Mouse (Mus musculus): ENCODE data around the gene Fndc5. TPM values are rescaled to one million over a fixed set of nuclear protein-coding genes. Genes with fewer than 3 reads are reported as not detected.

The Fndc5 gene
- polyA plus RNA-seq, 1 experiment, result not detected

- Histone ChIP-seq H3K4me1 (peaks cover 63% of the 10 kb centered on the region), H3K36me3 (replicated peaks; ENCODE audit: low read length) (no peaks in the 10 kb centered on the region), H3K9me3 (no peaks in the 10 kb centered on the region), H3K27me3 (replicated peaks) (peaks cover 83% of the 10 kb centered on the region), H3K4me3 (replicated peaks) (no peak overlapping the region)
- TF ChIP-seq FLI1 (IDR thresholded peaks at IDR 0.05; ENCODE audit: low read length), result no peak
- no peak for TF ChIP-seq GATA1 (IDR thresholded peaks at IDR 0.05; ENCODE audit: borderline replicate concordance, low read length)
Measured at GRCm38 (mm10) chr4:129135637-129136036, 1.2 kb upstream of the Fndc5 start.

GRCm38 (mm10) chr4:129136189-129136578, 615 bp upstream of the Fndc5 start:
- Histone ChIP-seq H3K36me3 (replicated peaks; ENCODE audit: low read length) (no peaks in the 10 kb centered on the region), H3K4me1 (peaks cover 63% of the 10 kb centered on the region), H3K4me3 (replicated peaks) (peak overlapping the region; percentile 85), H3K9me3 (no peaks in the 10 kb centered on the region), H3K27me3 (replicated peaks) (peaks cover 85% of the 10 kb centered on the region)
- TF ChIP-seq GATA1 (IDR thresholded peaks at IDR 0.05; ENCODE audit: borderline replicate concordance, low read length), result no peak
- no peak for TF ChIP-seq FLI1 (IDR thresholded peaks at IDR 0.05; ENCODE audit: low read length)

GRCm38 (mm10) chr4:129137392-129138321, 858 bp downstream of the Fndc5 start:
- Histone ChIP-seq H3K27me3 (replicated peaks) (peaks cover 77% of the 10 kb centered on the region), H3K4me1 (peaks cover 71% of the 10 kb centered on the region)

GRCm38 (mm10) chr4:129139642-129140041, 2.8 kb downstream of the Fndc5 start:
- Histone ChIP-seq H3K4me1 (peaks cover 84% of the 10 kb centered on the region), H3K4me3 (replicated peaks) (no peak overlapping the region)

More at GRCm38 (mm10) chr4:129137392-129138321, 858 bp downstream of the Fndc5 start:
- H3K4me3 ChIP-seq (replicated peaks), result peak overlapping the region; percentile 85
- H3K9me3 ChIP-seq, result no peaks in the 10 kb centered on the region
- TF ChIP-seq GATA1 (IDR thresholded peaks at IDR 0.05; ENCODE audit: borderline replicate concordance, low read length) (no peak), FLI1 (IDR thresholded peaks at IDR 0.05; ENCODE audit: low read length) (no peak)
- H3K36me3 ChIP-seq (replicated peaks; ENCODE audit: low read length), result no peaks in the 10 kb centered on the region

GRCm38 (mm10) chr4:129140808-129141207, 4.0 kb downstream of the Fndc5 start:
- TF ChIP-seq FLI1 (IDR thresholded peaks at IDR 0.05; ENCODE audit: low read length) (no peak), GATA1 (IDR thresholded peaks at IDR 0.05; ENCODE audit: borderline replicate concordance, low read length) (no peak)
- peaks cover 17% of the 10 kb centered on the region for H3K36me3 ChIP-seq (replicated peaks; ENCODE audit: low read length)
- H3K27me3 ChIP-seq (replicated peaks), result peaks cover 62% of the 10 kb centered on the region
- no peaks in the 10 kb centered on the region for H3K9me3 ChIP-seq
- no peak overlapping the region for H3K4me3 ChIP-seq (replicated peaks)
- peaks cover 84% of the 10 kb centered on the region for H3K4me1 ChIP-seq

More at GRCm38 (mm10) chr4:129139642-129140041, 2.8 kb downstream of the Fndc5 start:
- no peak for TF ChIP-seq FLI1 (IDR thresholded peaks at IDR 0.05; ENCODE audit: low read length)
- peaks cover 72% of the 10 kb centered on the region for H3K27me3 ChIP-seq (replicated peaks)
- H3K36me3 ChIP-seq (replicated peaks; ENCODE audit: low read length), result peaks cover 9% of the 10 kb centered on the region
- no peaks in the 10 kb centered on the region for H3K9me3 ChIP-seq

- Histone ChIP-seq H3K9me3 (no peaks in the 10 kb centered on the region), H3K36me3 (replicated peaks; ENCODE audit: low read length) (peaks cover 17% of the 10 kb centered on the region), H3K4me1 (peaks cover 86% of the 10 kb centered on the region), H3K4me3 (replicated peaks) (peak overlapping the region; percentile 16), H3K27me3 (replicated peaks) (peaks cover 52% of the 10 kb centered on the region)
- TF ChIP-seq FLI1 (IDR thresholded peaks at IDR 0.05; ENCODE audit: low read length) (no peak), GATA1 (IDR thresholded peaks at IDR 0.05; ENCODE audit: borderline replicate concordance, low read length) (no peak)
Measured at GRCm38 (mm10) chr4:129141560-129142438, 5.0 kb downstream of the Fndc5 start.

- Histone ChIP-seq H3K9me3 (no peaks in the 10 kb centered on the region), H3K4me1 (peaks cover 83% of the 10 kb centered on the region), H3K27me3 (replicated peaks) (peaks cover 45% of the 10 kb centered on the region), H3K4me3 (replicated peaks) (no peak overlapping the region), H3K36me3 (replicated peaks; ENCODE audit: low read length) (peaks cover 18% of the 10 kb centered on the region)
- TF ChIP-seq GATA1 (IDR thresholded peaks at IDR 0.05; ENCODE audit: borderline replicate concordance, low read length) (no peak), FLI1 (IDR thresholded peaks at IDR 0.05; ENCODE audit: low read length) (no peak)
Measured at GRCm38 (mm10) chr4:129142439-129143045, 5.7 kb downstream of the Fndc5 start.

- Histone ChIP-seq H3K4me3 (replicated peaks) (no peak overlapping the region), H3K9me3 (no peaks in the 10 kb centered on the region), H3K4me1 (peaks cover 87% of the 10 kb centered on the region), H3K27me3 (replicated peaks) (peaks cover 35% of the 10 kb centered on the region), H3K36me3 (replicated peaks; ENCODE audit: low read length) (peaks cover 27% of the 10 kb centered on the region)
- TF ChIP-seq FLI1 (IDR thresholded peaks at IDR 0.05; ENCODE audit: low read length) (no peak), GATA1 (IDR thresholded peaks at IDR 0.05; ENCODE audit: borderline replicate concordance, low read length) (no peak)
Measured at GRCm38 (mm10) chr4:129143509-129143908, 6.7 kb downstream of the Fndc5 start.

Data from megakaryocyte, embryonic 14.5 days (primary cell).